Mouse (Mus musculus): Measurements from ENCODE around the gene Adcy1. TPM values are rescaled to one million over a fixed set of nuclear protein-coding genes. Genes with fewer than 3 reads are reported as not detected.

Gene Adcy1
- polyA plus RNA-seq, 1 experiment from 2014 or later: 1.6 TPM

Other genes with a start within 250 kb of the Adcy1 start
- not detected in 2 replicates for gene Gm11983, start 225.8 kb upstream of the Adcy1 start, polyA plus RNA-seq (2015; fragmentation: Nextera tagmentation; extraction: Ambion mirVana)
- not detected in 2 replicates for gene Gm11985, start 125.1 kb downstream of the Adcy1 start, polyA plus RNA-seq (2015; fragmentation: Nextera tagmentation; extraction: Ambion mirVana)
- 0.18 and 0.30 TPM in 2 replicates for gene Igfbp1, start 134.3 kb downstream of the Adcy1 start, polyA plus RNA-seq (2015; fragmentation: Nextera tagmentation; extraction: Ambion mirVana)
- 9.6 and 11.6 TPM in 2 replicates for gene Igfbp3, start 150.4 kb downstream of the Adcy1 start, polyA plus RNA-seq (2015; fragmentation: Nextera tagmentation; extraction: Ambion mirVana)